Comparison of ENCODE assay signal across 9 mouse cellular contexts in genomic region chr5:113043531-113043930, GRCm38 (mm10). TPM values are rescaled to one million over a fixed set of nuclear protein-coding genes. Genes with fewer than 3 reads are reported as not detected.
DNase-seq lines count a peak whose midpoint lies in the region.
"Had no signal": no experiment of that assay in that cellular context is flagged by ENCODE, and none has a peak within 500 bp of the region (broad histone marks: within the 10 kb centered on the region; RNA-seq: fewer than 3 reads in every experiment).

No protein-coding gene starts in this region.

- peak; percentile 64 for DNase-seq in gastrocnemius, adult 18-20 months (ENCODE audit: low spot score)
- no peak for DNase-seq in gastrocnemius, postnatal 4 days (ENCODE audit: low spot score in 2 of 2)
- peak; percentile 89 for DNase-seq in cerebellum, adult 11 months
- DNase-seq in heart, adult 9 months (ENCODE audit: low spot score in 2 of 2), result peak; percentile 19 to 42
- peak; percentile 52 to 69 for DNase-seq in left cerebral cortex, postnatal 10 days (ENCODE audit: extremely low spot score in 1 of 2, low spot score in 2 of 2)
- no peak for DNase-seq in liver
- DNase-seq in lung, postnatal 25 days (ENCODE audit: low spot score), result no peak
- no peak for DNase-seq in kidney, adult 18-20 months

- intact Hi-C loops in left cerebral cortex, postnatal 10 days (cut with DNase I), result no loop called here

RNA-seq across cellular contexts. Expression of gene Crybb2, which starts 26.4 kb away (rescaled TPM):
- total RNA-seq in gastrocnemius, adult 18-20 months (2021), result not detected
- not detected for total RNA-seq in gastrocnemius, postnatal 4 days (2021)
- total RNA-seq in left cerebral cortex, postnatal 10 days (2021), result not detected
- total RNA-seq: left cerebral cortex, postnatal 25 days had no signal

RNA-seq across cellular contexts. Expression of gene Grk3, which starts 27.9 kb away (rescaled TPM):
- 1 to 10 TPM; 4.6 to 5.7 TPM for total RNA-seq in gastrocnemius, adult 18-20 months (2021)
- total RNA-seq in gastrocnemius, postnatal 4 days (2021), result 1 to 10 TPM; 7.4 to 8.4 TPM
- 10 to 100 TPM; 69.8 to 71.7 TPM for total RNA-seq in left cerebral cortex, postnatal 10 days (2021)

RNA-seq across cellular contexts. Expression of gene Crybb3, which starts 37.9 kb away (rescaled TPM):
- total RNA-seq in gastrocnemius, adult 18-20 months (2021), result under 1 TPM in 1 of 2 experiments, not detected in 1; 0.31 TPM
- total RNA-seq in gastrocnemius, postnatal 4 days (2021), result 1 to 10 TPM; 1.8 to 2.0 TPM
- 1 to 10 TPM; 1.6 to 3.4 TPM for total RNA-seq in left cerebral cortex, postnatal 10 days (2021)

Comparison
In these comparisons a context has a peak if more than half of its experiments do, and no peak if none do; other contexts are left out.
1. DNase-seq: peak in gastrocnemius, adult 18-20 months (single experiment), cerebellum, adult 11 months (single experiment), heart, adult 9 months (2 of 2) and left cerebral cortex, postnatal 10 days (2 of 2); none in gastrocnemius, postnatal 4 days (0 of 2), liver (single experiment), lung, postnatal 25 days (single experiment) and kidney, adult 18-20 months (single experiment).
2. RNA of gene Grk3, which starts 27.9 kb away (total RNA-seq): 69.8 to 71.7 TPM in left cerebral cortex, postnatal 10 days; 7.4 to 8.4 TPM in gastrocnemius, postnatal 4 days and 4.6 to 5.7 TPM in gastrocnemius, adult 18-20 months; every median in the first group is over 4 times any median in the second.